Mouse (Mus musculus) liver, embryonic 14.5 days (tissue): ENCODE data around the gene Selp. TPM values are rescaled to one million over a fixed set of nuclear protein-coding genes. Genes with fewer than 3 reads are reported as not detected.

Source experiments
- ATAC-seq: fragments of 200-750 bp; cut with Nextera tagmentation; 2 replicates; pipeline ENCODE4 v1.8.0; 2017; ENCODE audit warnings: moderate number of reproducible peaks, mild to moderate bottlenecking, moderate library complexity; ENCODE audit not compliant: insufficient read depth
- DNase-seq, 3 experiments: peaks; one replicate each; pipeline ENCODE4 v3.0.0-alpha.2; 2012 to 2013; ENCODE audit warnings: low read depth in 3 of 3, low spot score in 3 of 3
- H3K27ac ChIP-seq: fragments of 300-500 bp; sonication (generic); 2 replicates; pipeline ENCODE4 v1.5.1; 2014; ENCODE audit warnings: moderate library complexity, mild to moderate bottlenecking, control low read depth, inconsistent platforms
- H3K27me3 ChIP-seq: fragments of 300-500 bp; sonication (generic); 2 replicates; pipeline ENCODE4 v1.6.1; 2014; ENCODE audit warnings: mild to moderate bottlenecking, low read length, moderate library complexity; ENCODE audit not compliant: control insufficient read depth, insufficient read depth
- H3K36me3 ChIP-seq: fragments of 300-500 bp; sonication (generic); replicated peaks from 2 replicates; pipeline ENCODE4 v1.6.1; 2014; ENCODE audit warnings: low read depth; ENCODE audit not compliant: control insufficient read depth, insufficient read depth
- H3K4me1 ChIP-seq, 2 experiments: fragments of 200-500 bp in 1 of 2; fragments of 300-500 bp in 1 of 2; sonication (generic) in 1 of 2; replicated peaks; 2 replicates each; pipeline ENCODE4 v1.6.1; 2012 to 2014; ENCODE audit warnings: antibody characterized with exemption in 1 of 2, inconsistent platforms in 1 of 2, low read length in 1 of 2; ENCODE audit not compliant: control insufficient read depth in 2 of 2, insufficient read depth in 2 of 2
- H3K4me2 ChIP-seq: fragments of 300-500 bp; sonication (generic); 2 replicates; pipeline ENCODE4 v1.6.1; 2014; ENCODE audit warnings: low read depth, mild to moderate bottlenecking, control low read depth, moderate library complexity
- H3K4me3 ChIP-seq, 2 experiments: fragments of 200-500 bp in 1 of 2; fragments of 300-500 bp in 1 of 2; sonication (generic) in 1 of 2; 2 replicates each; pipeline ENCODE4 v1.5.1; 2012 to 2014; ENCODE audit warnings: low read depth in 2 of 2, low read length in 2 of 2, mild to moderate bottlenecking in 2 of 2, control low read depth in 1 of 2, inconsistent platforms in 1 of 2, moderate library complexity in 1 of 2; ENCODE audit not compliant: insufficient read depth in 1 of 2
- H3K9ac ChIP-seq: fragments of 300-500 bp; sonication (generic); replicated peaks from 2 replicates; pipeline ENCODE4 v1.6.1; 2014; ENCODE audit warnings: mild to moderate bottlenecking, control low read depth, moderate library complexity
- H3K9me3 ChIP-seq: fragments of 300-500 bp; sonication (generic); 2 replicates; pipeline ENCODE4 v1.6.1; 2016; ENCODE audit warnings: low read length, mixed read lengths; ENCODE audit not compliant: control insufficient read depth
- CTCF ChIP-seq: IDR thresholded peaks from 2 replicates; pipeline ENCODE4 v1.5.1; 2016; ENCODE audit warnings: antibody characterized with exemption, low read depth, control low read depth
- EP300 ChIP-seq: IDR thresholded peaks from 2 replicates; pipeline ENCODE4 v1.6.1; 2016; ENCODE audit warnings: antibody characterized with exemption, low read depth
- WGBS: fragments of 180-500 bp; shearing (Covaris S2); extraction: QIAGEN DNeasy Blood & Tissue Kit; methylation state at CpG from one replicate; pipeline ENCODE4 v1.1.7; 2014; ENCODE audit not compliant: insufficient replicate concordance; 5-methylcytosine and 5-hydroxymethylcytosine counted together
- polyA plus RNA-seq, 2 experiments: library from polyadenylated mRNA; depleted of rRNA in 1 of 2; stranded (reverse) in 1 of 2; unstranded in 1 of 2; fragments of >200 nt; fragmentation: Nextera tagmentation in 1 of 2; extraction: Ambion mirVana in 1 of 2; gene quantifications; 2 replicates each; pipeline versions ENCODE4 v1.2.1 to v1.2.3; 2012 to 2014

The Selp gene
- polyA plus RNA-seq, 2 experiments: 0.37 to 0.75 TPM

DNA sequence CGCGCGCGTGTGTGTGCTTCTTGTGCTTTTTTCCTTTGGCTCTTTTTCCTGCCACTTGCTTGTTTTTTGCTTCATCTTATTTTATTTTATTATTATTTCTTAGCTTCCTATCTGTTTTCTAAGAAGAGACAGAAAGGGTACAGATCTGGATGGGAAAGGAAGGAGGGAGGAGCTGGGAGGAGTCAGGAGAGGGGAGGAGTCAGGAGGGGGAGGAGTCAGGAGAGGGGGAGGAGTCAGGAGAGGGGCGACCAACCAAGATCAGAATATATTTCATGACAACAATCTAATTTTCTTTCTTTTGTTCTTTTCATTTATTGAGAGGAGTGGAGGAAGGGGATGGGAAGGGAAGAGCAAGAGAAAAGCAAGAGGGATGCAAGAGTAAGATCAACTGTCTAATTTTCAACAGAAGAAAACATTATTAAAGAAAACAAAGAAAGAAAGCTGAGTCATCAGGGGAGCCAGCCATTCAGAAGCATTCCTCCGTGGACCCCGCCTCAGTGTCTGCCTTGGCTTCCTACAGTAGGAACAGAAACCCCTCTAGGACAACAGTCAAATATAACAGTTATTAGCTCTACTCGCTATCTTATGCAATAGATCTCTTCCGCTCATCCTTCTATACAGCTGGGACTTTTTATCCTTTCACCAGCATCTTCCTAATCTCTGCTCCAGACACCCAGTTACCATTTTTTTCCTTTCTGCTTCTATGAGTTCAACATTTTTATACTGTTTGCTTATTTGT is 4.3 kb upstream of the Selp start:
- no peaks in the 10 kb centered on the region for H3K9me3 ChIP-seq
- no peaks in the 10 kb centered on the region for H3K4me1 ChIP-seq
- ATAC-seq (no peak), DNase-seq (no peak)
- WGBS: 85% methylated on average over 9 of the region's 9 CpGs
- TF ChIP-seq EP300: no peak
- no peak for TF ChIP-seq CTCF
- H3K27me3 ChIP-seq: no peaks in the 10 kb centered on the region
- H3K27ac ChIP-seq: no peak overlapping the region
- no peaks in the 10 kb centered on the region for H3K36me3 ChIP-seq
- no peak overlapping the region for H3K9ac ChIP-seq
- H3K4me2 ChIP-seq: no peak overlapping the region
- no peak overlapping the region for H3K4me3 ChIP-seq

DNA sequence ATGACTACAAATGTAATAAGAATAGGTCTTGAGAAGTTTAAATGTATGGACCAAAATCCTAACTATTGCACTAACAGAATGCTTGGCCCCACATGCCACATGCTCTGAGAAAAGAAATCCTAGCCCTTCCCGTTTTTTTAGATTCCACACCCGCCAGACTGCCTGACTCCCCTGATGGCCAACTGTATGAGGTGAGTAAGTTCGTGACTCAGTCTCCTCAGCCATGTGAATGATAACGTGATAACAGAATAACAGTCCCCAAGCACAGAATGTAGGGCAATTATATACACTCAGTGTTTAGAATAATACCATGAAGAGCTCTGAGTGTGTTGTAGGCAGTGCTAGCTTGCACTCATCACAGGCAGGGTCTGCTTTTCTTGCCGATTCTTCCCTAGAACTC is 784 bp upstream of the Selp start:
- H3K27me3 ChIP-seq: no peaks in the 10 kb centered on the region
- ATAC-seq (no peak), DNase-seq (no peak)
- no peaks in the 10 kb centered on the region for H3K36me3 ChIP-seq
- TF ChIP-seq CTCF (no peak), EP300 (no peak)
- no peaks in the 10 kb centered on the region for H3K4me1 ChIP-seq
- no peaks in the 10 kb centered on the region for H3K9me3 ChIP-seq
- 57% methylated on average over 5 of the region's 5 CpGs for WGBS
- no peak overlapping the region for H3K9ac ChIP-seq
- H3K27ac ChIP-seq: no peak overlapping the region
- H3K4me3 ChIP-seq: no peak overlapping the region
- H3K4me2 ChIP-seq: no peak overlapping the region

DNA sequence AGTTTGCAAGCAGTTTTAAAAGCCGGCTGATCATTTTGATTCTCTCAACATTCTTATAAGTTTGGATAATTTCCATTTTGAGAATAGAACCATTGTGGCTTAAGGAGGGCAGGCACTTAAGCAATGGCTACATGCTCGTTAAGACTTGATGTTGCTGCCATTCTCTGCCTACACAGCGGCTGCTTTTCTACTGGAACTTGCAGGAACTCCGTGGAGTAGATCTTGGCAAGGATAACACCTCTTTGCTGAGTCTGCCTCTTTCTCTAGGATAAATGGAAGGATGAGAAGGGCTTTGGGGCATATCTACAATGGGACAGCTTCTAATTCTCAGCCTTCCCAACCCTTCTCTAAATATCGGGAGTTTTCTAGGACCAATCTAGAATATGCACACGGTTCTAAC is 583 bp downstream of the Selp start:
- Histone ChIP-seq H3K4me1 (peaks cover 0 to 4% of the 10 kb centered on the region in 2 experiments; a peak in 2 of 4 replicates), H3K4me2 (no peak overlapping the region), H3K9ac (no peak overlapping the region), H3K9me3 (no peaks in the 10 kb centered on the region), H3K27me3 (no peaks in the 10 kb centered on the region), H3K4me3 (no peak overlapping the region), H3K36me3 (no peaks in the 10 kb centered on the region), H3K27ac (no peak overlapping the region)
- no peak for DNase-seq
- 61% methylated on average over 6 of the region's 6 CpGs for WGBS
- ATAC-seq: no peak
- no peak for TF ChIP-seq EP300
- TF ChIP-seq CTCF: no peak

DNA sequence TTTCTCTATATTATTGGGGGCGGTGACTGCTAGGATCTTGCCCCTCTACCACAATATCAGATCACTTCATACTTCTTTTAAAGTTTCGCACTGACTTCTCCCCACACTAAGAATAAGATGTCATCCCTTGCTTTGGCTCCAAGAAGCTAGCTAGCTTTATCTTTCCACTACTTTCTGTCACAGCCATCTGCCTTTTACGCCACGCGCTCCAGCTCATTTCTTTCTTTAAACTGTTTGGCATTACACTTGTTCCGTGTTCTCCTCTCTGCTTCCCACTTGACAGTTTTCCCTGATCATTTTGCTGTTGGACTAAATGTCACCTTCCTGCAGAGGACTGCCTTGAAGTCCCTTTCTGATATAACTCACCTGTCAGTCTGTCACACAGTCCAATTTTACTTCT is 2.8 kb downstream of the Selp start:
- H3K4me1 ChIP-seq: peaks cover 0 to 4% of the 10 kb centered on the region in 2 experiments; a peak in 2 of 4 replicates
- H3K27ac ChIP-seq: no peak overlapping the region
- H3K9me3 ChIP-seq: no peaks in the 10 kb centered on the region
- no peak overlapping the region for H3K4me2 ChIP-seq
- no peak overlapping the region for H3K9ac ChIP-seq
- no peaks in the 10 kb centered on the region for H3K27me3 ChIP-seq
- H3K4me3 ChIP-seq: no peak overlapping the region
- TF ChIP-seq CTCF (no peak), EP300 (no peak)
- no peak for ATAC-seq
- no peaks in the 10 kb centered on the region for H3K36me3 ChIP-seq
- 76% methylated on average over 6 of the region's 6 CpGs for WGBS
- no peak for DNase-seq

DNA sequence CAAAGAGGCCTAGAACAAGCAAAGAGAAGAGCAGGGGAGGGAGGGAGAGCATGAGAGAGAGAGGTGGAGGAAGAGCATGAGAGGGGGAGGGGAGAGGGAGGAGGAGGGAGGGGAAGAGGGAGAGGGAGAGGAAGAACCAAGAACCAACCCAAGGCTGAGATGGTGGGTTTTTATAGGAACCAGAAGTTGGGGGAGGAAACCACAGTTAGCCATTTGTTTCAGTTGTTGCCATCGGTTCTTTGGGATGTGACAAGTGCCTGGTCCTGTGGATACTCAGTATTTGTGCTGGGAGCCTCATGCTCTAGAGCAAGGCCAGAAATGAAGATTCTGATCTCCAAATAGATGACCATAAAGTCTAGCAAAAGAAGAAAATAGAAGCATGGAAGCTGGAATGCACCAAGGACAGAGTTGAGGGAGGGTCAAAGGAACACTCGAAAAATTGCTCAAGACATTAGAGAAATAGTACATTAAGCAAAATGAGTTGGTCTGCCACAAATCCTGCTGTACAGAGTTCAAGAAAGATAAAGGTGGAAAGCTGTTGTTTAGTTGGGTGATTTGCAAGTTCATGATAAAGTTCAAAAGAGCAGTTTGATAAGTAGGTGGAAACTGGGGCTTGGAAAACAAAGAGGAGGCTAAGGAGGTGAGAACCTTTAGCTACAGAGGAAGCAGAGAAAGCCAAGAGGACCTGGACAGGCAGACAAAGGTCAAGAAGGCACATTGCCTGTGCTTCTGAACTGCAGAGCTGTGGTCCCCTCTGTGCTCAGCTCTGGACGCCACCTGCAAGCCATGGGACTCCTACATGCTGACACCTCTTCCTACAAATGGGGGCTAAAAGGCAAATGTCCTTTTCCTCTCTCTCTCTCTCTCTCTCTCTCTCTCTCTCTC is 5.1 kb downstream of the Selp start:
- Histone ChIP-seq H3K9me3 (no peaks in the 10 kb centered on the region), H3K4me3 (no peak overlapping the region), H3K4me2 (no peak overlapping the region), H3K36me3 (no peaks in the 10 kb centered on the region), H3K4me1 (peaks cover 0 to 4% of the 10 kb centered on the region in 2 experiments; a peak in 2 of 4 replicates), H3K27ac (no peak overlapping the region), H3K9ac (no peak overlapping the region), H3K27me3 (no peaks in the 10 kb centered on the region)
- TF ChIP-seq CTCF (no peak), EP300 (no peak)
- ATAC-seq (no peak), DNase-seq (no peak)
- 20% methylated on average over 3 of the region's 3 CpGs for WGBS
